Mouse (Mus musculus): ENCODE measurements at regions not wholly inside any gene's neighbourhood (a gene's known extent, or its start where the extent isn't known, plus 50 kb on each side); places are given as distances from the start of the nearest gene placed in this dataset.

GRCm38 (mm10) chr1:113550172-113550571, 1685.5 kb upstream of the Dsel start:
- TF ChIP-seq CTCF (IDR thresholded peaks at IDR 0.05; ENCODE audit: borderline replicate concordance, insufficient read depth, low read depth, low read length) (no peak), POLR2A (IDR thresholded peaks at IDR 0.05; ENCODE audit: borderline replicate concordance, insufficient read depth, low read length) (no peak)

Data from cerebellum, adult 2 months (tissue).